Comparison of ENCODE assay signal across 14 mouse cellular contexts in the genomic region with DNA sequence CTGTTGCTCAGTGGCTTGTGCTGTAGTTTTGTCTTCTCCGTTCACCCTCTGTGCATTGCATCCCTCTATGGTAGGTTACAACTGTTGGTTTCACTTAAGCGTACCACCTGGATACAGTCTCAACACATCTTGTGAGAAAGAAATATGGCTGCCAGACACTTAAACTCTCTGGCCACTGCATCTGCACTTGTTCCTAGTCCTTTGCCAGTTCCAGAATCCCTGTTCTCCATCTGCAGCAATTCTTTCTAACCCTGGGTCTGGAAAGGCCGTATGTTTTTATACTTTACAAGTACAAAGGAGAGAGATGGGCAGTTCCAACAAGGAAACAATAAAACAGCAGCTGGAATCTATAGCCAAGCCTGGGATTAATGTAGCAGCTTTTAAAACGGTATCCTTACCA.
"Had no signal": no experiment of that assay in that cellular context is flagged by ENCODE, and none has a peak within 500 bp of the region (broad histone marks: within the 10 kb centered on the region; RNA-seq: fewer than 3 reads in every experiment).

No protein-coding gene starts in this region.

- H3K9ac ChIP-seq: lung, embryonic 14.5 days; midbrain, embryonic 12.5 days; midbrain, embryonic 15.5 days; neural tube, embryonic 12.5 days had no signal

- ATAC-seq: midbrain, embryonic 15.5 days had no signal

- H3K9me3 ChIP-seq: midbrain, embryonic 10.5 days; midbrain, embryonic 12.5 days; midbrain, embryonic 15.5 days; neural tube, embryonic 12.5 days had no signal

- H3K4me1 ChIP-seq: midbrain, embryonic 10.5 days; midbrain, embryonic 12.5 days; midbrain, embryonic 15.5 days; neural tube, embryonic 12.5 days had no signal

- H3K36me3 ChIP-seq: midbrain, embryonic 10.5 days; midbrain, embryonic 12.5 days; midbrain, embryonic 15.5 days; neural tube, embryonic 12.5 days had no signal

- H3K4me3 ChIP-seq: midbrain, embryonic 10.5 days; midbrain, embryonic 12.5 days; midbrain, embryonic 15.5 days; neural tube, embryonic 12.5 days had no signal

- H3K4me2 ChIP-seq: lung, embryonic 14.5 days; midbrain, embryonic 12.5 days; midbrain, embryonic 15.5 days; neural tube, embryonic 12.5 days had no signal

- H3K27me3 ChIP-seq: midbrain, embryonic 12.5 days; midbrain, embryonic 15.5 days; neural tube, embryonic 12.5 days had no signal

- DNase-seq: lung, adult 18-20 months; lung, embryonic 14.5 days; lung, postnatal 10 days; lung, postnatal 4 days; right cerebral cortex, postnatal 14 days; right cerebral cortex, postnatal 4 days; spleen, adult 18-20 months; thymus, adult 18-20 months; thymus, postnatal 14 days; thymus, postnatal 36 days had no signal

- H3K27ac ChIP-seq: midbrain, embryonic 10.5 days; midbrain, embryonic 12.5 days; midbrain, embryonic 15.5 days; neural tube, embryonic 12.5 days had no signal
